Mouse (Mus musculus) C2C12 (cell line): ENCODE data around the gene Igsf21.

Experiments used
- CEBPB ChIP-seq: IDR thresholded peaks from one replicate; pipeline ENCODE4 v1.6.1; 2011; ENCODE audit warnings: low read depth, mild to moderate bottlenecking, control low read depth, moderate library complexity
- CTCF ChIP-seq: IDR thresholded peaks from one replicate; pipeline ENCODE4 v1.5.1; 2011; ENCODE audit not compliant: control insufficient read depth, insufficient read depth, insufficient read length
- MAX ChIP-seq: IDR thresholded peaks from one replicate; pipeline ENCODE4 v1.6.1; 2011; ENCODE audit warnings: mild to moderate bottlenecking, control low read depth
- MYOD1 ChIP-seq: IDR thresholded peaks from one replicate; pipeline ENCODE4 v1.6.1; 2011; ENCODE audit warnings: low read depth; ENCODE audit not compliant: control insufficient read depth, insufficient read length
- MYOG ChIP-seq: IDR thresholded peaks from one replicate; pipeline ENCODE4 v1.6.1; 2011; ENCODE audit not compliant: control insufficient read depth, insufficient read length; ENCODE audit errors: extremely low read depth
- USF1 ChIP-seq: IDR thresholded peaks from one replicate; pipeline ENCODE4 v1.6.1; 2011; ENCODE audit warnings: low read depth, mild to moderate bottlenecking, control low read depth, moderate library complexity

DNA sequence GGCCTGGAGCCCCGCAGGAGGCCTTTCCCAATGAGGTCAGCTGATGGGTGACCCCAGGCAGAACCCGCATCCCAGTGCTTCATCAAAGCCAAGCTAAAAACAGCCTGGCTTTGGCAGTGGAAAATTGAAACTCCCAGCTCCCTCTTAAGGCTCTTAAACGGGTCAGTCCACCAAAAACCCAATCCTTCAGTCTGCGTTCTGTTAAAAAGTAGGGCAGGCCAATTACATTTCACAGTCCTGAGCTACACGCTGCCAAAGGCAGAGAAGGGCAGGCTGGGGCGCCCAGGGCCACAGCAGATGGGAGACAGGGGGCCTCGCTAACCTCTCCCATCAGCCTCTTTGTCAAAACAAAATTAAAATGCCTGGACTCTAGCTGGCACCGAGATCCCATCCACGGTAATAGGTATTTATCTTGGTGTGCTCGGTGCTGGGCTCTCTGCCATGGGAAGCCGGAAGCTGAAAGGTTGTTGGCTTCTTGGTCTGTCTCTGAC lies 162.0 kb downstream of the Igsf21 start:
- TF ChIP-seq CTCF (no peak), USF1 (no peak), CEBPB (no peak), MYOD1 (no peak), MYOG (no peak), MAX (no peak)
